Mouse (Mus musculus): ENCODE data around the gene Sod2. TPM values are rescaled to one million over a fixed set of nuclear protein-coding genes. Genes with fewer than 3 reads are reported as not detected.
A peak's percentile ranks its signal among the peaks of the same experiment; 100 is the strongest.
"Not testable (repeated sequence)": the region's sequence is repeated elsewhere in the genome, so short reads cannot be mapped to it uniquely, and the experiment has no call there.

Sod2 gene
- polyA plus RNA-seq, 1 experiment = 38.6 TPM

- Histone ChIP-seq H3K4me1 (ENCODE audit: control insufficient read depth) (peaks cover 41% of the 10 kb centered on the region), H3K36me3 (ENCODE audit: control insufficient read depth) (peaks cover 31% of the 10 kb centered on the region), H3K4me3 (replicated peaks) (peak overlapping the region; percentile 100), H3K9me3 (ENCODE audit: control insufficient read depth, low read length) (no peaks in the 10 kb centered on the region), H3K27me3 (ENCODE audit: control insufficient read depth) (no peaks in the 10 kb centered on the region)
- TF ChIP-seq TAL1 (IDR thresholded peaks at IDR 0.05; ENCODE audit: low read length) = no peak
- no peak for TF ChIP-seq GATA1 (IDR thresholded peaks at IDR 0.05; ENCODE audit: low read length)
Measured at GRCm38 (mm10) chr17:12991194-12991634, 15.4 kb upstream of the Sod2 start.

- peak overlapping the region; percentile 100 for H3K4me3 ChIP-seq (replicated peaks)
- H3K27me3 ChIP-seq (ENCODE audit: control insufficient read depth) = no peaks in the 10 kb centered on the region
- no peaks in the 10 kb centered on the region for H3K9me3 ChIP-seq (ENCODE audit: control insufficient read depth, low read length)
- H3K4me1 ChIP-seq (ENCODE audit: control insufficient read depth) = peaks cover 39% of the 10 kb centered on the region
- peaks cover 26% of the 10 kb centered on the region for H3K36me3 ChIP-seq (ENCODE audit: control insufficient read depth)
- no peak for TF ChIP-seq GATA1 (IDR thresholded peaks at IDR 0.05; ENCODE audit: low read length)
- TF ChIP-seq TAL1 (IDR thresholded peaks at IDR 0.05; ENCODE audit: low read length) = no peak
Measured at GRCm38 (mm10) chr17:12991635-12992358, 14.8 kb upstream of the Sod2 start.

GRCm38 (mm10) chr17:12992470-12992991, 14.1 kb upstream of the Sod2 start:
- Histone ChIP-seq H3K9me3 (ENCODE audit: control insufficient read depth, low read length) (no peaks in the 10 kb centered on the region), H3K27me3 (ENCODE audit: control insufficient read depth) (no peaks in the 10 kb centered on the region), H3K36me3 (ENCODE audit: control insufficient read depth) (peaks cover 20% of the 10 kb centered on the region), H3K4me3 (replicated peaks) (peak overlapping the region; percentile 100), H3K4me1 (ENCODE audit: control insufficient read depth) (peaks cover 37% of the 10 kb centered on the region)
- TF ChIP-seq TAL1 (IDR thresholded peaks at IDR 0.05; ENCODE audit: low read length) (no peak), GATA1 (IDR thresholded peaks at IDR 0.05; ENCODE audit: low read length) (no peak)

GRCm38 (mm10) chr17:12994069-12994468, 12.6 kb upstream of the Sod2 start, which contains the start of gene Wtap:
Gene Wtap, minus strand, starts transcription at chr17:12994169.
- no peak for TF ChIP-seq TAL1 (IDR thresholded peaks at IDR 0.05; ENCODE audit: low read length)
- no peak for TF ChIP-seq GATA1 (IDR thresholded peaks at IDR 0.05; ENCODE audit: low read length)
- H3K4me1 ChIP-seq (ENCODE audit: control insufficient read depth) = peaks cover 26% of the 10 kb centered on the region
- H3K27me3 ChIP-seq (ENCODE audit: control insufficient read depth) = no peaks in the 10 kb centered on the region
- no peaks in the 10 kb centered on the region for H3K9me3 ChIP-seq (ENCODE audit: control insufficient read depth, low read length)
- peak within 1 kb of the TSS; percentile 100 for H3K4me3 ChIP-seq (replicated peaks)
- peaks cover 5% of the 10 kb centered on the region for H3K36me3 ChIP-seq (ENCODE audit: control insufficient read depth)

GRCm38 (mm10) chr17:12996345-12996744, 10.3 kb upstream of the Sod2 start:
- Histone ChIP-seq H3K27me3 (ENCODE audit: control insufficient read depth) (no peaks in the 10 kb centered on the region), H3K4me1 (ENCODE audit: control insufficient read depth) (peaks cover 12% of the 10 kb centered on the region), H3K36me3 (ENCODE audit: control insufficient read depth) (no peaks in the 10 kb centered on the region), H3K9me3 (ENCODE audit: control insufficient read depth, low read length) (no peaks in the 10 kb centered on the region), H3K4me3 (replicated peaks) (no peak overlapping the region)
- no peak for TF ChIP-seq GATA1 (IDR thresholded peaks at IDR 0.05; ENCODE audit: low read length)
- no peak for TF ChIP-seq TAL1 (IDR thresholded peaks at IDR 0.05; ENCODE audit: low read length)

- no peaks in the 10 kb centered on the region for H3K27me3 ChIP-seq (ENCODE audit: control insufficient read depth)
- no peaks in the 10 kb centered on the region for H3K36me3 ChIP-seq (ENCODE audit: control insufficient read depth)
- H3K4me1 ChIP-seq (ENCODE audit: control insufficient read depth) = peaks cover 10% of the 10 kb centered on the region
- no peaks in the 10 kb centered on the region for H3K9me3 ChIP-seq (ENCODE audit: control insufficient read depth, low read length)
- no peak for TF ChIP-seq TAL1 (IDR thresholded peaks at IDR 0.05; ENCODE audit: low read length)
- no peak for TF ChIP-seq GATA1 (IDR thresholded peaks at IDR 0.05; ENCODE audit: low read length)
- no peak overlapping the region for H3K4me3 ChIP-seq (replicated peaks)
Measured at GRCm38 (mm10) chr17:12997890-12998289, 8.8 kb upstream of the Sod2 start.

GRCm38 (mm10) chr17:12999069-12999468, 7.6 kb upstream of the Sod2 start:
- Histone ChIP-seq H3K36me3 (ENCODE audit: control insufficient read depth) (no peaks in the 10 kb centered on the region), H3K9me3 (ENCODE audit: control insufficient read depth, low read length) (no peaks in the 10 kb centered on the region), H3K4me3 (replicated peaks) (no peak overlapping the region), H3K4me1 (ENCODE audit: control insufficient read depth) (peaks cover 2% of the 10 kb centered on the region), H3K27me3 (ENCODE audit: control insufficient read depth) (no peaks in the 10 kb centered on the region)
- TF ChIP-seq TAL1 (IDR thresholded peaks at IDR 0.05; ENCODE audit: low read length) (no peak), GATA1 (IDR thresholded peaks at IDR 0.05; ENCODE audit: low read length) (no peak)

- not testable (repeated sequence) for H3K4me3 ChIP-seq (replicated peaks); H3K27me3 ChIP-seq (ENCODE audit: control insufficient read depth); H3K36me3 ChIP-seq (ENCODE audit: control insufficient read depth); H3K9me3 ChIP-seq (ENCODE audit: control insufficient read depth, low read length)
- H3K4me1 ChIP-seq (ENCODE audit: control insufficient read depth) = peaks cover 19% of the 10 kb centered on the region
Measured at GRCm38 (mm10) chr17:13002243-13002642, 4.4 kb upstream of the Sod2 start.

GRCm38 (mm10) chr17:13004436-13004835, 2.2 kb upstream of the Sod2 start:
- not testable (repeated sequence) for H3K27me3 ChIP-seq (ENCODE audit: control insufficient read depth); H3K4me3 ChIP-seq (replicated peaks); H3K36me3 ChIP-seq (ENCODE audit: control insufficient read depth); H3K9me3 ChIP-seq (ENCODE audit: control insufficient read depth, low read length)
- peaks cover 39% of the 10 kb centered on the region for H3K4me1 ChIP-seq (ENCODE audit: control insufficient read depth)
